Mouse (Mus musculus): ENCODE results near the gene Zfp217. TPM values are rescaled to one million over a fixed set of nuclear protein-coding genes. Genes with fewer than 3 reads are reported as not detected.

Gene Zfp217
- polyA plus RNA-seq, 1 experiment = 0.98 TPM

- H3K4me3 ChIP-seq (replicated peaks; ENCODE audit: insufficient read depth, low read depth, low read length) = no peak overlapping the region
- WGBS = 72% methylated on average over 3 of the region's 3 CpGs
- H3K27me3 ChIP-seq (ENCODE audit: control insufficient read depth, insufficient read depth, low read length) = no peaks in the 10 kb centered on the region
- no peak for DNase-seq
- H3K27ac ChIP-seq (ENCODE audit: insufficient read depth, low read length) = no peak overlapping the region
- no peak for TF ChIP-seq CTCF (IDR thresholded peaks at IDR 0.05; ENCODE audit: borderline replicate concordance, insufficient read depth, low read depth, low read length)
- no peak for TF ChIP-seq POLR2A (IDR thresholded peaks at IDR 0.05; ENCODE audit: borderline replicate concordance, insufficient read depth, low read length)
- H3K4me1 ChIP-seq (ENCODE audit: control insufficient read depth, insufficient read depth, low read length) = no peaks in the 10 kb centered on the region
These were observed 27.3 kb upstream of the Zfp217 start for GRCm38 (mm10) chr2:170175190-170175589.

GRCm38 (mm10) chr2:170169062-170169461 lies 21.2 kb upstream of the Zfp217 start:
- TF ChIP-seq CTCF (IDR thresholded peaks at IDR 0.05; ENCODE audit: borderline replicate concordance, insufficient read depth, low read depth, low read length) = no peak
- no peak for TF ChIP-seq POLR2A (IDR thresholded peaks at IDR 0.05; ENCODE audit: borderline replicate concordance, insufficient read depth, low read length)
- H3K27me3 ChIP-seq (ENCODE audit: control insufficient read depth, insufficient read depth, low read length) = no peaks in the 10 kb centered on the region
- DNase-seq = no peak
- no peaks in the 10 kb centered on the region for H3K4me1 ChIP-seq (ENCODE audit: control insufficient read depth, insufficient read depth, low read length)
- no peak overlapping the region for H3K27ac ChIP-seq (ENCODE audit: insufficient read depth, low read length)
- no peak overlapping the region for H3K4me3 ChIP-seq (replicated peaks; ENCODE audit: insufficient read depth, low read depth, low read length)

DNA sequence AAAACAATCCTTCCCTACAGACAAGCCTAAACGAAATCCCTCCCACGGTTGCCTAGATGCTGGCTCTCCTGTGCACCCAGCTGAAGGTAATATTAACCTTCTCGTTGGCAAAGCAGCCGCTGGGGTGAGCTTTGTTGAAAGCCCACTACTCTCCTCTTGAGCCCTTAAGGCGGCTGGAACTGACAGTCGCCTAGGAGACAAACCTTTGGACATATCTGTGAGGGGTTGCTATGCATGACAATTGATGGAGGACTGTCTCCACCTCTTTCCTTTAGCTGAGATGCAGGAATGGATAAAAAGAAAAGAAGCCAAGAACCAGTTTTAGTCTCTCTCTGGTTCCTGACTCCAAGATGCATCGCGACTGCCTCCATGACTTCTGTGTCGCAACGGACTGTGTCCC lies 17.7 kb upstream of the Zfp217 start:
- 72% methylated on average over 10 of the region's 10 CpGs for WGBS
- H3K4me3 ChIP-seq (replicated peaks; ENCODE audit: insufficient read depth, low read depth, low read length) = no peak overlapping the region
- no peak overlapping the region for H3K27ac ChIP-seq (ENCODE audit: insufficient read depth, low read length)
- no peaks in the 10 kb centered on the region for H3K27me3 ChIP-seq (ENCODE audit: control insufficient read depth, insufficient read depth, low read length)
- DNase-seq = no peak
- no peaks in the 10 kb centered on the region for H3K4me1 ChIP-seq (ENCODE audit: control insufficient read depth, insufficient read depth, low read length)
- TF ChIP-seq CTCF (IDR thresholded peaks at IDR 0.05; ENCODE audit: borderline replicate concordance, insufficient read depth, low read depth, low read length) (no peak), POLR2A (IDR thresholded peaks at IDR 0.05; ENCODE audit: borderline replicate concordance, insufficient read depth, low read length) (no peak)

DNA sequence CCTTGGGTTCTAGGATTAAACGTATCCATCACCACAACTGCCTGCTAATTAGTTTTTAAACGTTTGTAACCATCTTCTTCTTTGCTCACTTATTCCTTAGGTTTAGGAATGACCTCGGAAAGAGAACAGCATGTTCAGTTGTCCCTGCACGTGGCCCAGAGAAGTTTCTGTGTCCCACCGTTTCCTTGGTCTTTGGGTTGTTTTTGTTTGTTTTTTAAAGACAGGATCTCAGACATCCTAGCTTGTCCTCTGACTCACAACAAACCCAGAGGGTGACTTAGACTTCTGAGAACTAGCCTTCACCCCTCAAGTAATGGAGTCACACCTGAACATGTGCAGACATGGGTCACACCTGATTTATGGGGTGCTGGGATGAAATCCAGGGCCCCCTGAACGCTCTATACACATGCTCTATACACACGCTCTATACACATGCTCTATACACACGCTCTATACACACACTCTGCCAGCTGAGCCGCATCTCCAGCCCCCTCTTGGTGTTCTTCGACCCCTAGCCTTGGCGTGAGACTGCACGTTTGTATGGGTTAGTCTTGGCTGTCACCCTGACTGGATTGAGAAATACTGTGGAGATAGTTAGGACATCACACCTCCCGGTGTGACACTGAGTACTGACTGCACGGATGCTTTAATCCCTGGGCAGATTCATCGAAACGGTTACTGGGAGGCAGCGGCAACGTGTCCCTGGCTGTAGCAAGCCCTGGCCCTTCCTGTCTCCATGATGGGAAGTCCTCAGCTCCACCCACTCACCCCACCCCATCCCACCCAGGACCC lies 16.0 kb upstream of the Zfp217 start:
- no peak for TF ChIP-seq POLR2A (IDR thresholded peaks at IDR 0.05; ENCODE audit: borderline replicate concordance, insufficient read depth, low read length)
- no peak for TF ChIP-seq CTCF (IDR thresholded peaks at IDR 0.05; ENCODE audit: borderline replicate concordance, insufficient read depth, low read depth, low read length)
- 73% methylated on average over 18 of the region's 18 CpGs for WGBS

GRCm38 (mm10) chr2:170159795-170160568 lies 12.1 kb upstream of the Zfp217 start:
- H3K27ac ChIP-seq (ENCODE audit: insufficient read depth, low read length) = no peak overlapping the region
- TF ChIP-seq CTCF (IDR thresholded peaks at IDR 0.05; ENCODE audit: borderline replicate concordance, insufficient read depth, low read depth, low read length) (no peak), POLR2A (IDR thresholded peaks at IDR 0.05; ENCODE audit: borderline replicate concordance, insufficient read depth, low read length) (no peak)
- H3K4me1 ChIP-seq (ENCODE audit: control insufficient read depth, insufficient read depth, low read length) = no peaks in the 10 kb centered on the region
- H3K27me3 ChIP-seq (ENCODE audit: control insufficient read depth, insufficient read depth, low read length) = no peaks in the 10 kb centered on the region
- H3K4me3 ChIP-seq (replicated peaks; ENCODE audit: insufficient read depth, low read depth, low read length) = no peak overlapping the region
- no peak for DNase-seq
- 51% methylated on average over 15 of the region's 15 CpGs for WGBS

More for the DNA sequence above, 16.0 kb upstream of the Zfp217 start:
- Histone ChIP-seq H3K27me3 (ENCODE audit: control insufficient read depth, insufficient read depth, low read length) (no peaks in the 10 kb centered on the region), H3K4me1 (ENCODE audit: control insufficient read depth, insufficient read depth, low read length) (no peaks in the 10 kb centered on the region), H3K4me3 (replicated peaks; ENCODE audit: insufficient read depth, low read depth, low read length) (no peak overlapping the region), H3K27ac (ENCODE audit: insufficient read depth, low read length) (no peak overlapping the region)
- DNase-seq = no peak

DNA sequence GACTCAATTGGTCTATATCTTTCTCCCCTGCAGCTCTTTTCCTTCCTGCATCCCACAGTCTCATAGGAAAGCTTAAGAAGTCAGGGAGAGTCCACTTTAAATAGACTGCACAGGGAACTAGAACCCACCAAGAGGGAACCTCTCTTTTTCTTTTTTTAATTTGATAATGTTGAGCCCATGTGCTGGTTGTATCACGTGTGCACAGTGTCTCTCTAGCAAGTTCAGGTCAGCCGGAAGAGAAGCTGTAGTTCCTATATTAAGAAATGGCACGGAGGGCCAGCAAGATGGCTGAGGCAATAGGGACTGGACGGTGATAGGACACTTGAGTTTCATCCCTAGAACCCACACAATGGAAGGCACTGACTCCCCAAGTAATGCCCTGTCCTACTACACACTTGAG lies 11.1 kb upstream of the Zfp217 start:
- Histone ChIP-seq H3K4me3 (replicated peaks; ENCODE audit: insufficient read depth, low read depth, low read length) (no peak overlapping the region), H3K27me3 (ENCODE audit: control insufficient read depth, insufficient read depth, low read length) (peaks cover 1% of the 10 kb centered on the region; the same call in 1 of the 2 replicates), H3K4me1 (ENCODE audit: control insufficient read depth, insufficient read depth, low read length) (no peaks in the 10 kb centered on the region), H3K27ac (ENCODE audit: insufficient read depth, low read length) (no peak overlapping the region)
- DNase-seq = no peak
- no peak for TF ChIP-seq CTCF (IDR thresholded peaks at IDR 0.05; ENCODE audit: borderline replicate concordance, insufficient read depth, low read depth, low read length)
- no peak for TF ChIP-seq POLR2A (IDR thresholded peaks at IDR 0.05; ENCODE audit: borderline replicate concordance, insufficient read depth, low read length)
- WGBS = 89% methylated on average over 4 of the region's 4 CpGs

DNA sequence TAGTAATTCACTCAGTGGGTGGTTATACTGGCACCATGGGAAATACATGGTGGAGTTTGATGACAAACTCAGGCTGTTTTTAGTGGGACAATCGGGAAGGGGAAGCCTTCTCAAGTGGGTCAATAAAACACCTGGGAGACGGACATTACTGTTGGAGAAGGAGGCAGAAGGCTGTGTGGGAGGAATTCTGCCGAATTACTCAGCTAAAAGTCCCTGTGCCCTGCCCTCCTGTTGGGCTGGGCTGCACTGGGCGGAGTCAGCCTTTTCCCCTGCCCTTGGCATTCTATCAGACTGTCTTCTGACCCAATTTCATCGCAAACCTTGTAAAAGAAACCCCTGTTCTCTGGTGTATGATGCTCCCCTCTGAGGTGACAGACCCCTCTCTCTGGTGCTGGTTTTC lies 10.3 kb upstream of the Zfp217 start:
- 51% methylated on average over 5 of the region's 5 CpGs for WGBS
- no peak for TF ChIP-seq POLR2A (IDR thresholded peaks at IDR 0.05; ENCODE audit: borderline replicate concordance, insufficient read depth, low read length)
- TF ChIP-seq CTCF (IDR thresholded peaks at IDR 0.05; ENCODE audit: borderline replicate concordance, insufficient read depth, low read depth, low read length) = no peak
- Histone ChIP-seq H3K4me1 (ENCODE audit: control insufficient read depth, insufficient read depth, low read length) (no peaks in the 10 kb centered on the region), H3K27me3 (ENCODE audit: control insufficient read depth, insufficient read depth, low read length) (peaks cover 2% of the 10 kb centered on the region; the same call in 1 of the 2 replicates), H3K4me3 (replicated peaks; ENCODE audit: insufficient read depth, low read depth, low read length) (no peak overlapping the region), H3K27ac (ENCODE audit: insufficient read depth, low read length) (no peak overlapping the region)
- DNase-seq = no peak
